Mouse (Mus musculus) NIH3T3 (cell line): ENCODE results near the gene Eci2.
"Not testable (repeated sequence)": the region's sequence is repeated elsewhere in the genome, so short reads cannot be mapped to it uniquely, and the experiment has no call there.

Experiments used
- DNase-seq: peaks from one replicate; pipeline ENCODE4 v3.0.0-alpha.2; 2012; ENCODE audit warnings: low read depth

Gene Eci2

GRCm38 (mm10) chr13:34993085-34993484, 33.8 kb downstream of the Eci2 start:
- DNase-seq: peak; percentile 8

DNA sequence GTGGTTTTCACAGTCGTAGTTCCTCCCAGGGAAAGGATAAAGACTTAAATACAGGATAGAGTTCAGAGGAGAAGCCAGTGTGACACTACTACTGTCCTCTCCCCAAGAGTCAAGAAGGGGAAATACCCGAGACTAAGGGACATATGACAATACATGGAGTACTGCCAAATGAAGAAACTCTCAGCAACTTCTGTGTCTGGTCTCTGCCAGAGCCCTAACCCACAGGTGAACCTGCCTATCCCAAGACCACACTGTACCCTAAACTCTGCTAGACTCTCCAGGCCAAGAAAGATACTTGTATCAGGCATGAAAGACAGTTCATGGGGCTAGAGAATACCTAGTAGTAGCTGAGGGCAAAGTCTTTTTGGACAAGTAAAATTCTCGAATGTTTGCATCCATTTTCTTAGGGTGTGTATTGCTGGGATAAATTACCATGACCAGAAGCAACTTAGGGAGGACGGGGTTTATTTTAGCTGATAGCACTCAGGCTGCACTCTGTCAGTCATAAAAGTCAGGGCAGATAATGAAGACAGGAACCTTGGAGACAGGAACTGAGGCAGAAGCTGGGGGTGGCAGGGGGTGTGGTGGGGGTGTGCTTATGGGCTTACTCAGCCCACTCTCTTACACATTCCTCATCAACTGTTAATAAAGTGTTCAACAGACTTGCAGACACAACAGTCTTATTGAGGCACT, 35.2 kb downstream of the Eci2 start:
- DNase-seq: no peak

- not testable (repeated sequence) for DNase-seq
Observed at GRCm38 (mm10) chr13:34983479-34983878, 43.4 kb downstream of the Eci2 start.

- DNase-seq: not testable (repeated sequence)
Observed at GRCm38 (mm10) chr13:34978635-34979034, 48.3 kb downstream of the Eci2 start.

- no peak for DNase-seq
Observed at GRCm38 (mm10) chr13:34977410-34977809, 49.5 kb downstream of the Eci2 start.

- no peak for DNase-seq
Observed at GRCm38 (mm10) chr13:34976116-34976515, 50.8 kb downstream of the Eci2 start.

GRCm38 (mm10) chr13:34973770-34974169, 53.1 kb downstream of the Eci2 start:
- peak; percentile 7 for DNase-seq

GRCm38 (mm10) chr13:34973149-34973548, 53.7 kb downstream of the Eci2 start:
- peak; percentile 66 for DNase-seq

DNA sequence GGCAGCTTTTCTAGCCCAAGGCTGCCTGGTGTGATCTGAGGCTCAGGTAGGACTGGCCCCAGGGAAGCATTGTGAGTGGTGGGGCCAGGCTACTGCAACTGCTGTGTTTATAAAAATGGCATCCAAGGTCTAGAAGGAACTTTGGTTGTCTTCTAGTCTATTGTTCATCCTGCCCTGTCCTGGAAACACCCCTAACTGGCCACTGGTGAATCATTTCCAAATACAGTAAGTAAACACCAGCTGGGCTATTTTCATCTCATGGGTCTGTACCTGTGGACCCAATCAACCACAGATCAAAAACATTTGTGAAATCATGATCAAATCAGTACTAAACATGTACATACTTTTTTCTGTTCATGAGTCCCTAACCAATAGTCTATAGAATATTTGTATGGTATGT, 54.4 kb downstream of the Eci2 start:
- not testable (repeated sequence) for DNase-seq

- DNase-seq: not testable (repeated sequence)
Observed at GRCm38 (mm10) chr13:34965647-34966046, 61.2 kb downstream of the Eci2 start.

GRCm38 (mm10) chr13:34964866-34965265, 62.0 kb downstream of the Eci2 start:
- DNase-seq: no peak

DNA sequence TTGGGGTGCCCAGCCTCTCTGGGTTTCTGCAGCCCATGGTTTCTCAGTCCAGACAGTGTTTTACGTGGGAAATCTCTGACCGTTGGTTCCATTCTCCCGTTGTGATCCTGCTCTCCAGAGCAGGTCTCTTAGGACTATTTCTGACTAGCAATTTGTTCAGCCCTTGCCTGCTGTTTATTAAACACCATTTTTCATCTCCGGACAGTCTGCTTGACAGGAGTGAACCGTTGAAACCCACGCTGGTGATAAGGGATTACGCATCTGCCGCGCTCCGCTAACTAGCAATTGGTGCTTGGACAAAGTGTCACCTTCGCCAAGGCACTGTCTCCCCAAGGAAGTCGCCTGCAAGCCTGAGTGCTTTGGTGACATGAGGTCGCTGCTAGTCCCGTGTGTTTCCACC, 62.5 kb downstream of the Eci2 start:
- DNase-seq: no peak

GRCm38 (mm10) chr13:34963511-34964397, 63.1 kb downstream of the Eci2 start, which contains the start of gene Eci3:
Eci3 (minus strand) TSS chr13:34963810.
- no peak for DNase-seq

GRCm38 (mm10) chr13:34960996-34961770, 65.7 kb downstream of the Eci2 start:
- no peak for DNase-seq

DNA sequence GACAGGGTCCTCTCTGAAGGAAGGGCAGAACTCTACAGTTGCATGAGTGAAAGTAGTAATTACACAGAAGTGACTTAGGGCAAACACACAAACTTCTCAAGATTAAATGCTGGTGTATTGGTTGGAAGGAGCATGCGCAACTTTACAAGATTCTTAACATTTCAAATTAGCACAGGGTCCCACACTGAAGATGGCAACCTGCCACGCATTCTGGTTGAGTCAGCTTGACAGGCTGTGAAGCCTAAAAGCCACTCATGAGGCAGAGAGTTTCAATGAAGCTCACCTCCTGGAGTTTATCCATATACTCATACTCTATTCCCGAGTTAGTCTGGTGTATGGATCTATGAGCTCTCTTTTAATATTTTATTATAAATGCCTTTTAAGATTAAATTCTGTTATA, 68.7 kb downstream of the Eci2 start:
- peak; percentile 9 for DNase-seq

DNA sequence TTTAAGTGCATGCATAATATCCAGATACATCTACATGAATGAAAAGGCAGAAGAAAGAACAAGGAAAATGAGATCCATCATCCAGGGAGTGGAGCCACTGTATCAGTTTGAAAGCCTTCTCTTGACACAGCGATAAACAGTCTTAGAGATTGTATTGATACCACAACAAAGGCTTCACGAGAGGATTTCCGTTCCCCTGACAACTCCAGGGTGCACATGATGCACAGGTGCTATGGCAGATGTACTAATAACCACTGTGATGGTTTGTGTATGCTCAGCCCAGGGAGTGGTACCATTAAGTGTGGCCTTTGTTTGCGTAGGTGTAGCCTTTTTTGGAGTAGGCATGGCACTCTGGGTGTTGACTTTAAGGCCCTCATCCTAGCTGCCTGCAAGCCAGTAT, 70.0 kb downstream of the Eci2 start:
- DNase-seq: no peak

DNA sequence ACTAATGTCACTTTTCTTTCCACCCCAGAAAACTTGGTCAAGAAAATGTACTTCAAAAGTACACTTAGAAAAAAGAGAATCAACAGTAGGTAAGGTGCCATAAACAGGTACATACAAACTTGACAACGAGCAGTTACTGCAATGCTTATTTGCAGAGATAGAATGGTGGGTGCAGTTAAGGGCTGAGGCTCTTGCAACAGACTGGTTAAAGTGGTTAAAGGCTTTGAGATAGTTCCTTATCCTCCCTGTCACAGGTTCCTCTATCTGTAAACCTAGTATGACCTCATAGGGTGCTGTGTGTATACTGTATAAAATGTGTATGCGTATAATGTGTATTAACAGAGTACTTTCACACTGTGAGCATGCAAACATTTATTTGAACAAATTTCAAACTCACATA, 75.5 kb downstream of the Eci2 start:
- not testable (repeated sequence) for DNase-seq

DNA sequence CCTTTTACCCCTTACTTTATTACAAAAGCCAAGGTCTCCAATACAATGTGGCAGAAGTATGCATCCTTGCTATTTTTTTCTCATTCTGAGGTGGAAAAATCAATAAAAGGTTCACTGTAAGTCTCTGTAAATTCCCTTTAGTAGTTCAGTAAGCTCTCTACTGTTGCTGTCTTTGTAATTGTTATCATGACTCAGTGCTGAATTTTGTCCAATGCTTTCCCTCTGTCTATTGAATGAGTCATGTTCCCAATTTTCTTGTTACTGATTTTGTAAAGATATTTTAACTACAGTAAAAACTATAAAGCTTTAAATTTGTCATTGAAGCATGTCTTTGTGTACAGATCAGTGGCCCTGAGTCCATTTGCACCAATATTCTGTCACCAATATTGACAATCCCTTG, 84.5 kb downstream of the Eci2 start:
- DNase-seq: peak; percentile 49

- DNase-seq: no peak
Observed at GRCm38 (mm10) chr13:34934931-34935644, 91.8 kb downstream of the Eci2 start.
